Mouse (Mus musculus): Measurements from ENCODE around the gene Pmpcb.

Pmpcb gene

DNA sequence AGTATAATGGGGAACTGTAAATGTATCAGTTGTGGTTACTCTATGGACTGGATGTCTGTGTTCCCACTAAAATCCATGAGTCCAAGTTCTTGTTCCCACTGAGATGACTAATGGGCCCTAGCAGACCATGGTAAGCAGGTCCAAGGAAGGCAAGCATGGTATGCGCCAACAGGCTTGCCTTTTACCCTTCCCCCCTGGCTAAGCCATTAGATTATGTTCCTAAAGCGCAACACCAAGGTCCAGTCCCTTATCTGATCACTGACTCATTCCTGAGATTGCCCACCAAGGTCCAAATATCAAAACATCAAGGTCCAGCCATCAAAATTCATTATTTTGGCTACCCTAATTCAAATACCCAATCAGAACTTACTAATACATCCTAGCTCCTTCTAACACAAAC is 17.7 kb upstream of the Pmpcb start:
- TF ChIP-seq GATA4 (IDR thresholded peaks at IDR 0.05; ENCODE audit: insufficient replicate concordance, low read length): no peak

DNA sequence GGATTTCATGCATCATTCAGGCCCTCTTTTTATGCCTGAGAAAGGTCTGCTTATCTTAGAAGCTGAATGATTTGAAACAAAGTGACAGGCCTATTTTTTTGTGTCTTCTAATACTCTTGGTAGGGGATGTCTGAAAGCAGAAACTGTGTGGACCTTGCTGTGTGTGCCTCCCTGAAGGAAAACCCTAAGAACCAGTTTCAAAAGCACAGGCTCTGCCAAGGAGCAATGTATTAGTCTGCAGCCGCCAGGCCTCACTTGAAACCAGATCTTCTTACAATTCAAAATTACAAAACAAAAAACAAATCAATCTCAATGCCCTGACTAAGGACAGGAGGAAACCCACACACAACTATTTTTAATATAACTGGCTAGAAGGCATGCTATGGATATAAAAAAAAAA is 12.5 kb upstream of the Pmpcb start:
- no peak for TF ChIP-seq GATA4 (IDR thresholded peaks at IDR 0.05; ENCODE audit: insufficient replicate concordance, low read length)

DNA sequence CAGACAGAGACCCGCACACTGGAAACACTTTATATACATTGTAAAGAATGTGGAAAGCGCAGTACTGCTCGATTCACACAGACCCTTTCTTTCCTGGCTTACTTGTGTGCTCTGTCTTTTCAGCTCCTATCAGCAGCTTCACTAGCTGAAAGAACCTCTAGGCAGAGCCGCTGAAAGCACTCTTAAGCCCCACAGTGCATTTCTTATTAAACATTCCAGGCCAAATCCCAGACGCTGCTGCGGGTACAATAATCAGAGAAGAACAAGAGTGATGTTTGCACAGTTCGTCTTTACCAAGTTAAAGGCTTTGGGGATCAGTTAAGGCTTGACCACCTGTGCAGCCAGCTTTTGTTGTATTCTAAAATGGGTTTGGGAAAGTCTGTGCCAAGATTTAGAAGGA is 12.1 kb upstream of the Pmpcb start:
- no peak for TF ChIP-seq GATA4 (IDR thresholded peaks at IDR 0.05; ENCODE audit: insufficient replicate concordance, low read length)

DNA sequence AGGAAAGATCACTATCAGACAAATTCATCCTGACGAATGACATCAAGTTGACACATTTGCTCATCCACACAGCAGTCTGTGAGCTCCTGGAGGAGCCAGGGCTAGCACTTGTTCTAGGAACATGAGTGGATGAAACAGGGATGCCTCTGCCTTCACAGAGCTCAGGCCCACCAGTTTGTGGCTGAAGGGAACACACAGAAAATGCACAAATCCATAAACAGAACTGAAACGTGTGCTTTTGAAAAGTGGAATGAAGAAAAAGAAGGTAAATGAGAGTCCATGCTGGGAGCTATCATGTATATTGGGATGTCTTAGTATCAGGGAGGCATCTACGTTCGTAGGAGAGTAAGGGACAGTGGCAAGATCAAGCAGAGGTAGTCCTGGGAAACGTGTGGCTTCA is 7.8 kb upstream of the Pmpcb start:
- no peak for TF ChIP-seq GATA4 (IDR thresholded peaks at IDR 0.05; ENCODE audit: insufficient replicate concordance, low read length)

DNA sequence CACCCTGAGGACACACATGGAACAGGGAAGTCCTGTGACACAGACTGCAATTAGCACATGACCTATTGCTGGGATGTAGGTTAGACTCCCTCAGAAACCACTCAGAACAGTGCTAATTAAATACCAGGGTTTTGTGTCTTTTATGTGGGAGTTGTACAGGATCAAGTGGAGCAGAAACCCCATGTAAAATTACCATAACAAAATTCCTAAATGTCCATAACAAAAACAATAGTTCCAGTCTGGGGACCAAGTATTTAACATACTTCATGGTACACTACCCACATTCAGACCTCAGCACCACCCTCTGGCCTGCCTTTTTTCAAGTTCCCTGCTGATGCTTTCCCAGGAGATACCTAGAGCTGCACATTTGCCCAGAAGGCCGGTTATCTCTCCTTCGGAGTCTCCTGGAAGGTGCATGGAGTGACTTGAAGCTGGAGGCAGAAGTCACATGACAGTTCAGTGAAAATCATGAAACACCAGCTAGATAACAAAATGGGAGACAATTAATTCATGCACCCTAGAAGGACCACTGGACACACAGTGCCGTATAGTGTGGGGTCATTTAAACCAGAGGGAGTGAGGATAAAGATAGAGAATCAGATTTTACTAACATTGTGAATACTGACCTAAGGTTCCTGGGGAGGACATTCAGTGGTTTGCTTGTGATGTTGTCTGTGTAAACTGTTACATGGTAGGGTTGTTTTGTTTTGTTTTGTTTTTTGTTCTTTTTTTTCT is 4.6 kb upstream of the Pmpcb start:
- no peak for TF ChIP-seq GATA4 (IDR thresholded peaks at IDR 0.05; ENCODE audit: insufficient replicate concordance, low read length)

DNA sequence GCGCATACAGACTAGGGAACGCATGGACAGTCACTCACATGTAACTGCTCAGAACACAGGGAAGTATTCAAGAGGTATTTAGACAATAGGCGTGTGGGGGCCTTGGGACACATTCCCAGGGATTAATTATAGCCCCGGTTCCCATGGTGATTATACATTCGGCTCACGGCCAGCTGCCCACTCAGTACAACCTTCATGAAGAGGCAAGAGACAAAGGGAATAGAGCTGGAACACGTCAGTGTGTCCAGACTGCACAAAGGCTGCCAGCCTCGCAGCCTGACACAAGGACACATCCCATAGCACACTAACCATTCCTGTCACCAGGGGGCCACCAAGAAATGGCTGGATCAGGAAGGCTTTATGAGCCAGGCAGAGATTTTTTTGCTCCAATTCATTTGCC is 4.0 kb upstream of the Pmpcb start:
- no peak for TF ChIP-seq GATA4 (IDR thresholded peaks at IDR 0.05; ENCODE audit: insufficient replicate concordance, low read length)

DNA sequence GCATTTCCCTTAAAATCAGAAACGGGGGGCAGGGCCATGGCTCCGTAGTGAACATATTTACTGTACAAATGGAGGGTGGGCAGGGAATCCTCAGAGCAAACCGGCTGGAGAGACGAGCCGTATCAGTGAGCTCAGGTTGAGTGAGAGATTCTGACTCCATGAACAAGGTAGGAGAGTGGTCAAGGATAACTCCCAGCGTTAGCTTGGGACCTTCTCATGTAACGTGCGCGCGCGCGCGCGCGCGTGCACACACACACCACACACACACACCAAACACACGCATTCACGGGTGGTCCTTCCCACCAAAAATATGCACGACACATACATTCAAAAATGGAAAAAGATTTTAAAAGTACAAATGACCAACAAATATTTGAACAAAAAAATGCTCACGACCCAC is 1.8 kb upstream of the Pmpcb start:
- TF ChIP-seq GATA4 (IDR thresholded peaks at IDR 0.05; ENCODE audit: insufficient replicate concordance, low read length): no peak

DNA sequence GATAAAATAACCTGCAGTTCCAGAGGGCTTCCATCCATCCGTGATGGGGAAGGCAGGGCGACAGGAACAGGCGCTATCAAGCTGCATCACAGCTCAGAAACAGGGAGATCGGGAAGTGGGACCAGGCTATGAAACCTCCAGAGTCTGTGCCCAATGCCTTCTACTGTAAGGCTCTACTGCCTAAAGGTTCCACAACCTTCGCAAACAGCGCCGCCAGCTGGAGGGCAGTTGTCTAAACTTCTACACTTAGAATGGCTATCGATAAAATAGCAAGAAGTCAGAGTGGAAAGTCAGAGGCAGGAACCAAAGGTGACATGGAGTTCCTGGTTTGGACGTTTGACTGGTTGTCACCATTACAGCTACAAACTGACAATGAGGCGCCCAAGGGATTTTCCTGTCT is 1.4 kb upstream of the Pmpcb start:
- no peak for TF ChIP-seq GATA4 (IDR thresholded peaks at IDR 0.05; ENCODE audit: insufficient replicate concordance, low read length)

DNA sequence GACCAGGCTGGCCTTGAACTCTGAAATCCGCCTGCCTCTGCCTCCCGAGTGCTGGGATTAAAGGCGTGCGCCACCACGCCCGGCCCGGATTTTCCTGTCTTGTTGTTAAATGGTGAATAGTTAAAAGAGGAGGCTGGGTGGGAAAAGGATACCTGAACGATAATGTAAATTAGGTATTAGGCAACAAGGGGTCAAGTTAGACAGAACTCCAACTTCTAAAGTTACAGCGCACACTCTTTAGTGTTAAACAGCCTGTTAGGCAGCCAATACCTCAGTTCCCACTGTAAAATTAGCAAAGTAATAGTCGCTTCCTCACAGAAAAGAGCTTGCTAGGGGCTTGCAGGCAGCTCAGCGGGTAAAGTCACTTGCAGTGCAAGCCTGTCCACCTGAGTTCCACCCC is 895 bp upstream of the Pmpcb start:
- TF ChIP-seq GATA4 (IDR thresholded peaks at IDR 0.05; ENCODE audit: insufficient replicate concordance, low read length): no peak

DNA sequence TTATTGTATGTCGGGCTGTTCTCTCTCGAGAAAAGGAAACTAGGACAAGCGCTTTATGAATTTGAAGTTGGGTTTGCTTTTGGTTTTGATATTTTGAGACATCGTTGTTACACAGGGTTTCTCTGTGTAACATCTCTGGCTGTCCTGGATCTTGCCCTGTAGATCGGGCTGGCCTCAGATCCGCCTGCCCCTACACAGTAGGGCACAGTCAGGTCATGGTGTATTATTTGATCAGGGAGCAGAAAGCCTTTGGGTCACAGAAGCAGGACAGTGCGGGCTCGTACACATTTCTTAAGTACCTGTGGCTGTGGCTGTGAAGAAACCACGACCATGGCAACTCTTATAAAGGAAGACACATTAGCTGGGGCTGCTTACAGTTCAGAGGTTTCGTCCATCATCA is 679 bp downstream of the Pmpcb start:
- no peak for TF ChIP-seq GATA4 (IDR thresholded peaks at IDR 0.05; ENCODE audit: insufficient replicate concordance, low read length)

DNA sequence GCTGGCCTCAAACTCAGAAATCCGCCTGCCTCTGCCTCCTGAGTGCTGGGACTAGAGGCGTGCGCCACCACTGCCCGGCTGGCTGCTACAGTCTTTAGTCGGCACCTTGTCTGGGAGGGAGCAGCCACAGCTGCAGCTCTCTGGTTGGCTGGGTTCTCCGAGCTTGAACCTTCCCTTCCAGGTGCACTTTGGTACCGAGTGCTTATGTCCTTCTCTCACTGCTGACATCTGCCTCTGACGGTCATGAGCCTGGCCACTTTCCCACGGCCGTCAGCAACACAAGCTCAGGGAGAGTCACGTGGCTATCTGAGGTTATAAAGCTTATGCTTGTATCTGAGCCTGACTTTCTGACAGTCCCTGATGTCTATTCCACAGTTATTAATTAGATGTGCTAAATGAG is 2.2 kb downstream of the Pmpcb start:
- no peak for TF ChIP-seq GATA4 (IDR thresholded peaks at IDR 0.05; ENCODE audit: insufficient replicate concordance, low read length)

DNA sequence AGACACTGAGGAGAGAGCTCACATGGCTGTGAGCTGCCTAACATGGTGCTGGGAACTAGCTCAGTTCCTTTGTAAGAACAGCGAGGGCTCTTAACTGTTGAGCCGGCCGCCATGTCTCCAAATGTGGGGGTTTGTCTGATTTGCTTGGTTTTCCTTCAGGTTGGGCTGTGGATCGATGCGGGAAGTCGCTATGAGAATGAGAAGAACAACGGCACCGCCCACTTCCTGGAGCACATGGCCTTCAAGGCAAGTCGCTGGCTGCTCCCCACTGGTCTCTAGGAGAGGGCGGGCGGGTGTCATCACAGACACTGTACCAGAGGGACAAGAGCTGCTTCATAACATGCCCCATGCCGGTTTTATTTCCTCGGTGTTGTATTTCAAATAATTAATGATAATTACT is 2.9 kb downstream of the Pmpcb start:
- no peak for TF ChIP-seq GATA4 (IDR thresholded peaks at IDR 0.05; ENCODE audit: insufficient replicate concordance, low read length)

DNA sequence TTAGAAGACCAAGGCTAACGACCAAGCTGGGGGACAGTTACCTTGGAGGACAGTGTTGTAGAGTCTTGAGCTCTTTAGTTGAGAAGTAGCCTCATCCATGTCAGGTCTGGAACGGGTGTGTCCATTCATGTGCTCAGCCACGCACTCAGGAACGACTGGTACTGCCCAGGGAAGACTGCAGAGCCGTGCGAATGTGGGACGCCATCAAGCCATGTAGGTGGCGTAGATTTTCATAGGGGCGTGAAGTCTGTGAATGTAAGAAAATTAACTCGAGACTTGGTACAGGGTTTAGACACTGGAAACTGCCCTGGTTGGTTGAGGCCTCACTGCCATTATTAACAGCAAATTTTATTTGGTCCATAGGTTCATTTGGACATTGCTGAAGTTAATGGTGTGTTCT is 6.7 kb downstream of the Pmpcb start:
- no peak for TF ChIP-seq GATA4 (IDR thresholded peaks at IDR 0.05; ENCODE audit: insufficient replicate concordance, low read length)

DNA sequence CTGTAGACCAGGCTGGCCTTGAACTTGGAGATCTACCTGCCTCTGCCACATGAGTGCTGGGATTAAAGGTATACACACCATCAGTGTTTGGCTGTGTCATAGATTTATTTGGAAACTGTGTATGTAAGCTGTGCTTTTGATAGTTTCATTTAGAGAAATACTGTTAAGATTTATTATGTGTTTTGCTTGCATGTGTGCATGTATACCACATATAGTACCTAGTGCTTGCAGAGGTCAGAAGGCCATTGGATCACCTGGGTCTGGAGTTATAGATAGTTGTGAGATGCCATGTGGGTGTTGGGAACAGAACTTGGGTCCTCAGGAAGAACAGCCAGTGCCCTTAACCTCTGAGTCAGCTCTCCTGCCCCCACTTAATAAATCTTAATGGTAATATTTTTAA is 7.7 kb downstream of the Pmpcb start:
- no peak for TF ChIP-seq GATA4 (IDR thresholded peaks at IDR 0.05; ENCODE audit: insufficient replicate concordance, low read length)

DNA sequence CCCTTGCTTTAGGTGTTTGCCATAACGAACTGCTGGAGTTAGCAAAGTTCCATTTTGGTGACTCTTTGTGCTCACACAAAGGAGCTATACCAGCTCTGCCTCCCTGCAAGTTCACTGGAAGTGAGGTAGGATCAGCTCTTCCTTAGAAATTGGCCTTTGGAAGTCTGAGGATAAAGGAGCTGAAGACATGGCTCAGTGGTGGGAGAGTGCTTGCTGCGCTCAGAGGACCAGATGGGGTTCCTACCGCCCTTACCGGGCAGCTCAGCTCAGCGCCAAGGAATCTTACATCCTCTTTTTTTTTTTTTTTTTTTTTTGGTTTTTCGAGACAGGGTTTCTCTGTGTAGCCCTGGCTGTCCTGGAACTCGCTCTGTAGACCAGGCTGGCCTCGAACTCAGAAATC is 9.0 kb downstream of the Pmpcb start:
- no peak for TF ChIP-seq GATA4 (IDR thresholded peaks at IDR 0.05; ENCODE audit: insufficient replicate concordance, low read length)

DNA sequence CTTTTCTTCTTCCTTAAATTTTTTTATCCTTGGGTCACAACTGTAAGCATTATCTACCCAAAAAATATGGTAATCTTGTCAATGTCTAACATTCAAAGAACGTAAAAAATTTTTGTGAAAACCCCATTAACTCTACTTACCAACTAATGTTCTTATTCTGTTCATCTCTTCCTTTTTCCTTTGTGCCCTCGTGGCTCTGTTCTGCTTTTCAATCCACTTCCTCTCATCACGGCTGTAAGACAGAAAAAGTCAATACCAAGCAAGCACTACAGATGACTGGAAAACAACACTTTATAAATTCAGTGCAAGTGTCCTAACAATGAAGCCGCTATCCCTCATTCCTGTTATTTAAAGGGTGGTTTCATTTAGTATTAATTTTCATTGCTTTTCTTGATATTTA is 31.6 kb downstream of the Pmpcb start:
- TF ChIP-seq GATA4 (IDR thresholded peaks at IDR 0.05; ENCODE audit: insufficient replicate concordance, low read length): no peak

DNA sequence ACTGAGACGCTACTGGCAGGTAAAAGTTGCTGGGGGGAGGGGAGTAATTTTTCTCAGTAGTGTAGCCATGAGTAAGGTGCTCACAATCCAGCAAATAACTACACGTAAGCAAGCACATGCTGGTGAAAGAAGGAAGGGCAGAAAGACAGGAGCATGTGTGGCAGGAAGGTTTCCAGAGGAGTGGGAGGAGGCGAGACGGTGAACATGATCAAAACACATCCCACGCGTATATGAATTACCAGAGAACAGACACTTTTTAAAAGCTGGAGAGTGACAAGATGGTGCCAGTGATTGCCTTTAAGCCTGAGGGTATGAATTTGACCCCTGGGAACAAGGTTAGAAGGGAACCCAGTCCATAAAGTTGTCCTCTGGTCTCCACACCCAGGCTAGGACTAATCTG is 32.9 kb downstream of the Pmpcb start:
- no peak for TF ChIP-seq GATA4 (IDR thresholded peaks at IDR 0.05; ENCODE audit: insufficient replicate concordance, low read length)

Measured in liver, adult (tissue).